14 mouse cellular contexts compared by ENCODE assay signal in the genomic region with DNA sequence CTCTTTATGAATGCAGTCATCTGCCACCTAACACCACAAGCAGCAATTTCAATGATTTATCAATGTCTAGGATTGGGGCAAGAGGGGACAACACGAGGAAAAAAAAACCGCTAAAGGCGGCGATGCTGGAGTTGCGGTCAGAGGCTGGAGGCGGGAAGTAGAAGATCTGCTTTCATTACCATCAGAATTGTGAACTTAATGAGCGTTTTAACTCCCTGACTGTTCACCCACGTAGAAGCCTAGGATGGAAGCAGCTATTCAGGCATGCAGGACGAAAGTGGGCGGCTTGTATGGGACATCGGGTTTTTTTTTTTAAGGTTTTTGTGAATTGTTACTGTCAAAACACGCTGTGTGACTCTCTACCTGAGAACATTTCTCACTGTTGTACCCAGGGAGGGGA. TPM values are rescaled to one million over a fixed set of nuclear protein-coding genes. Genes with fewer than 3 reads are reported as not detected.
DNase-seq lines count a peak whose midpoint lies in the region; ATAC-seq and TF ChIP-seq lines count a peak whose summit lies in the region.
"Had no signal": no experiment of that assay in that cellular context is flagged by ENCODE, and none has a peak within 500 bp of the region (broad histone marks: within the 10 kb centered on the region; RNA-seq: fewer than 3 reads in every experiment).

No protein-coding gene starts in this region.

- WGBS in limb, embryonic 13.5 days, result 31% methylated on average over 12 of the region's 12 CpGs
- WGBS in limb, embryonic 10.5 days, result 44% methylated on average over 12 of the region's 12 CpGs
- WGBS in forebrain, embryonic 12.5 days, result 28% methylated on average over 12 of the region's 12 CpGs
- WGBS in hindbrain, postnatal 0 days, result 21% methylated on average over 12 of the region's 12 CpGs
- 50% methylated on average over 12 of the region's 12 CpGs for WGBS in intestine, postnatal 0 days

- H3K27ac ChIP-seq in limb, embryonic 13.5 days, result no peak overlapping the region
- no peak overlapping the region for H3K27ac ChIP-seq in limb, embryonic 10.5 days
- no peak overlapping the region for H3K27ac ChIP-seq in forebrain, embryonic 12.5 days
- no peak overlapping the region for H3K27ac ChIP-seq in hindbrain, postnatal 0 days
- H3K27ac ChIP-seq in intestine, postnatal 0 days (ENCODE audit: low read depth, low read length), result no peak overlapping the region

- no peaks in the 10 kb centered on the region for H3K9me3 ChIP-seq in limb, embryonic 13.5 days
- no peaks in the 10 kb centered on the region for H3K9me3 ChIP-seq in limb, embryonic 10.5 days (replicated peaks)
- no peaks in the 10 kb centered on the region for H3K9me3 ChIP-seq in forebrain, embryonic 12.5 days
- H3K9me3 ChIP-seq in hindbrain, postnatal 0 days (ENCODE audit: low read length), result no peaks in the 10 kb centered on the region
- no peaks in the 10 kb centered on the region for H3K9me3 ChIP-seq in intestine, postnatal 0 days (ENCODE audit: control insufficient read depth)
- H3K9me3 ChIP-seq: heart, embryonic 12.5 days had no signal

- peaks cover 30% of the 10 kb centered on the region for H3K27me3 ChIP-seq in limb, embryonic 13.5 days
- H3K27me3 ChIP-seq in limb, embryonic 10.5 days (ENCODE audit: low read depth, poor library complexity, severe bottlenecking), result peaks cover 23% of the 10 kb centered on the region
- H3K27me3 ChIP-seq in forebrain, embryonic 12.5 days, result peaks cover 30% of the 10 kb centered on the region
- no peaks in the 10 kb centered on the region for H3K27me3 ChIP-seq in hindbrain, postnatal 0 days (ENCODE audit: insufficient read depth, low read length)
- H3K27me3 ChIP-seq in intestine, postnatal 0 days (replicated peaks; ENCODE audit: control insufficient read depth, insufficient read depth, low read length), result peaks cover 4% of the 10 kb centered on the region; the same call in 1 of the 2 replicates

- no peak overlapping the region for H3K4me3 ChIP-seq in limb, embryonic 13.5 days
- no peak overlapping the region for H3K4me3 ChIP-seq in limb, embryonic 10.5 days
- no peak overlapping the region for H3K4me3 ChIP-seq in forebrain, embryonic 12.5 days (replicated peaks)
- peak overlapping the region; percentile 6; the same call in 1 of the 2 replicates for H3K4me3 ChIP-seq in hindbrain, postnatal 0 days (ENCODE audit: low read length)
- H3K4me3 ChIP-seq in intestine, postnatal 0 days (ENCODE audit: low read depth, low read length), result no peak overlapping the region
- H3K4me3 ChIP-seq: heart, embryonic 12.5 days; myocyte had no signal

- peak overlapping the region; percentile 25; the same call in 1 of the 2 replicates for H3K4me2 ChIP-seq in limb, embryonic 13.5 days (replicated peaks)
- peak overlapping the region; percentile 25 for H3K4me2 ChIP-seq in forebrain, embryonic 12.5 days
- H3K4me2 ChIP-seq in hindbrain, postnatal 0 days (ENCODE audit: low read depth, low read length), result peak overlapping the region; percentile 39
- H3K4me2 ChIP-seq in intestine, postnatal 0 days (replicated peaks; ENCODE audit: low read depth), result no peak overlapping the region
- H3K4me2 ChIP-seq: heart, embryonic 12.5 days; liver, embryonic 11.5 days had no signal

- H3K4me1 ChIP-seq in limb, embryonic 13.5 days, result no peaks in the 10 kb centered on the region
- peaks cover 4% of the 10 kb centered on the region; the same call in 1 of the 2 replicates for H3K4me1 ChIP-seq in limb, embryonic 10.5 days
- H3K4me1 ChIP-seq in forebrain, embryonic 12.5 days, result peaks cover 13% of the 10 kb centered on the region; the same call in 1 of the 2 replicates
- no peaks in the 10 kb centered on the region for H3K4me1 ChIP-seq in hindbrain, postnatal 0 days (ENCODE audit: insufficient read depth, low read length)
- no peaks in the 10 kb centered on the region for H3K4me1 ChIP-seq in intestine, postnatal 0 days (replicated peaks; ENCODE audit: control insufficient read depth, insufficient read depth, low read length)
- H3K4me1 ChIP-seq: heart, embryonic 12.5 days had no signal

- ATAC-seq in limb, embryonic 13.5 days (ENCODE audit: low FRiP score, low read depth), result no peak
- ATAC-seq in forebrain, embryonic 12.5 days (ENCODE audit: low FRiP score), result no peak
- no peak for ATAC-seq in hindbrain, postnatal 0 days
- no peak for ATAC-seq in intestine, postnatal 0 days

- no peak overlapping the region for H3K9ac ChIP-seq in limb, embryonic 13.5 days
- no peak overlapping the region for H3K9ac ChIP-seq in forebrain, embryonic 12.5 days
- no peak overlapping the region for H3K9ac ChIP-seq in hindbrain, postnatal 0 days (replicated peaks; ENCODE audit: low read length)
- H3K9ac ChIP-seq in intestine, postnatal 0 days (ENCODE audit: low read depth, low read length), result no peak overlapping the region
- H3K9ac ChIP-seq: heart, embryonic 12.5 days had no signal

- H3K36me3 ChIP-seq in limb, embryonic 13.5 days, result no peaks in the 10 kb centered on the region
- H3K36me3 ChIP-seq in limb, embryonic 10.5 days, result no peaks in the 10 kb centered on the region
- H3K36me3 ChIP-seq in forebrain, embryonic 12.5 days (replicated peaks), result no peaks in the 10 kb centered on the region
- H3K36me3 ChIP-seq in hindbrain, postnatal 0 days (ENCODE audit: insufficient read depth, low read length), result no peaks in the 10 kb centered on the region
- no peaks in the 10 kb centered on the region for H3K36me3 ChIP-seq in intestine, postnatal 0 days (ENCODE audit: control insufficient read depth, insufficient read depth)
- H3K36me3 ChIP-seq: heart, embryonic 12.5 days had no signal

- DNase-seq in limb, embryonic 10.5 days (ENCODE audit: low spot score), result no peak
- no peak for DNase-seq in hindbrain, postnatal 0 days (ENCODE audit: low spot score)
- DNase-seq in retina, embryonic 14.5 days (ENCODE audit: low spot score), result peak; percentile 30
- no peak for DNase-seq in cerebellum, postnatal 25 days
- DNase-seq: kidney, adult 11 months; lung, postnatal 14 days; right cerebral cortex, postnatal 25 days had no signal

- no peak for TF ChIP-seq CTCF in hindbrain, postnatal 0 days (IDR thresholded peaks at IDR 0.05; ENCODE audit: low read depth)
- TF ChIP-seq CTCF in intestine, postnatal 0 days (IDR thresholded peaks at IDR 0.05; ENCODE audit: low read depth), result no peak

RNA-seq across cellular contexts. Expression of gene Htr3b, which starts 3.5 kb away (rescaled TPM):
- not detected in 2 replicates for polyA plus RNA-seq in limb, embryonic 13.5 days (2015; fragmentation: Nextera tagmentation; extraction: Ambion mirVana)
- polyA plus RNA-seq in limb, embryonic 10.5 days (2016; fragmentation: Nextera tagmentation; extraction: Ambion mirVana), result not detected in 2 replicates
- polyA plus RNA-seq in forebrain, embryonic 12.5 days (2016; fragmentation: Nextera tagmentation; extraction: Ambion mirVana), result not detected in 2 replicates
- 0.16 TPM in 1 of 2 replicates, not detected in the other for total RNA-seq in hindbrain, postnatal 0 days (2014; rRNA removed)
- polyA plus RNA-seq in hindbrain, postnatal 0 days (2015; fragmentation: Nextera tagmentation; extraction: Ambion mirVana), result 0.19 and 0.25 TPM in 2 replicates
- 0.96 and 1.1 TPM in 2 replicates for polyA plus RNA-seq in intestine, postnatal 0 days (2015; fragmentation: Nextera tagmentation; extraction: Ambion mirVana)
- total RNA-seq: left cerebral cortex, adult 18-20 months had no signal
- polyA plus RNA-seq: heart, embryonic 12.5 days; liver, embryonic 11.5 days; myocyte had no signal

RNA-seq across cellular contexts. Expression of gene Usp28, which starts 23.9 kb away (rescaled TPM):
- polyA plus RNA-seq in limb, embryonic 13.5 days (2015; fragmentation: Nextera tagmentation; extraction: Ambion mirVana), result 37.9 and 44.7 TPM in 2 replicates
- 44.6 and 45.6 TPM in 2 replicates for polyA plus RNA-seq in limb, embryonic 10.5 days (2016; fragmentation: Nextera tagmentation; extraction: Ambion mirVana)
- 45.6 and 46.0 TPM in 2 replicates for polyA plus RNA-seq in forebrain, embryonic 12.5 days (2016; fragmentation: Nextera tagmentation; extraction: Ambion mirVana)
- 17.0 and 28.5 TPM in 2 replicates for total RNA-seq in hindbrain, postnatal 0 days (2014; rRNA removed)
- 16.0 and 18.4 TPM in 2 replicates for polyA plus RNA-seq in hindbrain, postnatal 0 days (2015; fragmentation: Nextera tagmentation; extraction: Ambion mirVana)
- 5.5 and 6.4 TPM in 2 replicates for polyA plus RNA-seq in intestine, postnatal 0 days (2015; fragmentation: Nextera tagmentation; extraction: Ambion mirVana)

RNA-seq across cellular contexts. Expression of gene Htr3a, which starts 50.4 kb away (rescaled TPM):
- polyA plus RNA-seq in limb, embryonic 13.5 days (2015; fragmentation: Nextera tagmentation; extraction: Ambion mirVana), result 1.7 and 2.1 TPM in 2 replicates
- 0.30 and 0.34 TPM in 2 replicates for polyA plus RNA-seq in limb, embryonic 10.5 days (2016; fragmentation: Nextera tagmentation; extraction: Ambion mirVana)
- 0.73 and 1.0 TPM in 2 replicates for polyA plus RNA-seq in forebrain, embryonic 12.5 days (2016; fragmentation: Nextera tagmentation; extraction: Ambion mirVana)
- total RNA-seq in hindbrain, postnatal 0 days (2014; rRNA removed), result 3.4 and 4.7 TPM in 2 replicates
- polyA plus RNA-seq in hindbrain, postnatal 0 days (2015; fragmentation: Nextera tagmentation; extraction: Ambion mirVana), result 2.4 and 2.7 TPM in 2 replicates
- polyA plus RNA-seq in intestine, postnatal 0 days (2015; fragmentation: Nextera tagmentation; extraction: Ambion mirVana), result 6.2 and 7.3 TPM in 2 replicates
- polyA plus RNA-seq: liver, embryonic 11.5 days; myocyte had no signal
